In the genomic region with DNA sequence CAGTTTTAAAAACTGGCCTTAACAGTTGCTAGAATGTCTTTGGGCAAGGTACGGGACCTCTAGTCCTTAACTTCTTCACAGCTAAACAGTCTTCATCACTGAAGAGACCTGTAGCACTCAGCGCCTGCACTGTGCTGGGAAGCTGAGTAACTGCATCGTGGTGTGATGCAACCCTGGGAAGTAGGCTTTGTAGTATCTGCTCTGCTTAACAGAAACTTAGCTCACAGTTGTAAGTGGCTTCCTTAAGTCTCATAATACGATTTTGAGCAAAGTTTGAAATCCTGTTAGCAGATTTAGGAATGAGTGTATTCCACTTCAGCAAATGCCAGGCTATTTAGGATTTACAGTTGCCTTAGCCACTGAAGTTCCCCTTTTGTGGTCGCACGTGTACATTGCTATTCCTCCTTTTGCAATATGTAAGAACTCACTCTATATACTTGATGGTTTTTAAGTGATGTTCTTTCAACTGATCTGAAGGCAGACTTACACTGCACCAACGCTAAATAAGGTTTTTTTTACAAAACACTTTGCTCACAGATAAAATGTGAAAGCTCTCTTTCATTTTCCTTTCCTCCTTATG, we compare ENCODE assay signal across 20 mouse cellular contexts.
DNase-seq lines count a peak whose midpoint lies in the region; ATAC-seq and TF ChIP-seq lines count a peak whose summit lies in the region.
"Had no signal": no experiment of that assay in that cellular context is flagged by ENCODE, and none has a peak within 500 bp of the region (broad histone marks: within the 10 kb centered on the region; RNA-seq: fewer than 3 reads in every experiment).

No protein-coding gene starts in this region.

- DNase-seq in lung, adult 18-20 months: peak; percentile 19 to 39
- no peak for DNase-seq in lung, postnatal 4 days
- DNase-seq in c-Kit-positive CD71-negative TER-119-negative erythroid progenitor cells, embryonic 14.5 days (ENCODE audit: low read depth): peak; percentile 24
- DNase-seq in left cerebral cortex, adult 9 months (ENCODE audit: low spot score in 2 of 2): no peak
- DNase-seq in adrenal gland, adult (ENCODE audit: inconsistent age in 2 of 2, low spot score in 1 of 2): no peak
- DNase-seq in layer of hippocampus, postnatal 36 days: no peak
- DNase-seq: cerebellum, adult 11-12 months; gastrocnemius, postnatal 25 days; right cerebral cortex, postnatal 4 days; thymus, postnatal 14 days had no signal

- TF ChIP-seq CTCF in C2C12 (IDR thresholded peaks at IDR 0.05; ENCODE audit: control insufficient read depth, insufficient read depth, insufficient read length): no peak

- peaks cover 42% of the 10 kb centered on the region for H3K79me3 ChIP-seq in C2C12 (ENCODE audit: low read depth)

- H3K36me3 ChIP-seq in C2C12 (ENCODE audit: control insufficient read depth, insufficient read depth): peaks cover 41% of the 10 kb centered on the region
- H3K36me3 ChIP-seq: midbrain, embryonic 15.5 days had no signal

- peak; percentile 27; the same call in 1 of the 2 replicates for ATAC-seq in monocyte, adult 5-6 weeks (replicated peaks; ENCODE audit: insufficient number of reproducible peaks, low FRiP score, low TSS enrichment, poor library complexity, severe bottlenecking)
- ATAC-seq: inflammation-experienced regulatory T-cells, adult 6 months; midbrain, embryonic 15.5 days had no signal

- H3K4me3 ChIP-seq in C2C12 (ENCODE audit: insufficient read depth, poor library complexity, severe bottlenecking): no peak overlapping the region
- H3K4me3 ChIP-seq: forebrain, embryonic 10.5 days; heart, embryonic 13.5 days; layer of hippocampus, adult 2 months; limb, embryonic 15.5 days; lung, embryonic 15.5 days; midbrain, embryonic 15.5 days; neural tube, embryonic 12.5 days had no signal

- H3K27me3 ChIP-seq in C2C12 (ENCODE audit: control insufficient read depth, insufficient read depth, insufficient read length): no peaks in the 10 kb centered on the region
- H3K27me3 ChIP-seq: heart, embryonic 13.5 days; limb, embryonic 15.5 days; lung, embryonic 15.5 days; midbrain, embryonic 15.5 days; neural tube, embryonic 12.5 days had no signal

- H3ac ChIP-seq in C2C12 (ENCODE audit: control insufficient read depth, insufficient read length, low read depth): no peak overlapping the region

- peaks cover 93% of the 10 kb centered on the region for H3K79me2 ChIP-seq in C2C12 (ENCODE audit: control insufficient read depth, insufficient read depth)

TF ChIP-seq in C2C12, 6 proteins besides CTCF, POLR2A, EP300 and RAD21:
- no peak for TF ChIP-seq MAX (IDR thresholded peaks at IDR 0.05)
- TF ChIP-seq MYOG (IDR thresholded peaks at IDR 0.05; ENCODE audit: control insufficient read depth, extremely low read depth, insufficient read length): no peak
- TF ChIP-seq MYOD1 (IDR thresholded peaks at IDR 0.05; ENCODE audit: control insufficient read depth, insufficient read length, low read depth): no peak
- TF ChIP-seq FOSL1 (IDR thresholded peaks at IDR 0.05; ENCODE audit: insufficient read depth, low read length, poor library complexity, severe bottlenecking): no peak
- no peak for TF ChIP-seq USF1 (IDR thresholded peaks at IDR 0.05; ENCODE audit: low read depth)
- TF ChIP-seq CEBPB (IDR thresholded peaks at IDR 0.05; ENCODE audit: low read depth): peak; percentile 16

Comparison
In these comparisons a context has a peak if more than half of its experiments do, and no peak if none do; other contexts are left out.
1. DNase-seq: peak in lung, adult 18-20 months (2 of 2) and c-Kit-positive CD71-negative TER-119-negative erythroid progenitor cells, embryonic 14.5 days (single experiment); none in lung, postnatal 4 days (0 of 2), left cerebral cortex, adult 9 months (0 of 2), adrenal gland, adult (0 of 2) and layer of hippocampus, postnatal 36 days (0 of 2).